Mouse (Mus musculus) macrophage (primary cell): Measurements from ENCODE around the gene Tsr1. TPM values are rescaled to one million over a fixed set of nuclear protein-coding genes. Genes with fewer than 3 reads are reported as not detected.
A peak's percentile ranks its signal among the peaks of the same experiment; 100 is the strongest.

Source experiments
- H3K27ac ChIP-seq: fragments of 350-480 bp; formaldehyde crosslinking; 2 replicates; pipeline ENCODE4 v1.9.0; 2021
- H3K36me3 ChIP-seq: fragments of 350-480 bp; formaldehyde crosslinking; 2 replicates; pipeline ENCODE4 v1.9.0; 2021; ENCODE audit errors: inconsistent target
- H3K4me3 ChIP-seq: fragments of 350-480 bp; formaldehyde crosslinking; 2 replicates; pipeline ENCODE4 v1.9.0; 2021; ENCODE audit errors: inconsistent target
- H3K79me2 ChIP-seq: fragments of 350-480 bp; formaldehyde crosslinking; 2 replicates; pipeline ENCODE4 v1.9.0; 2021; ENCODE audit errors: inconsistent target
- WGBS: methylation state at CpG from one replicate; pipeline ENCODE4 v1.1.7; 2026; ENCODE audit warnings: inconsistent platforms; ENCODE audit not compliant: missing documents; 5-methylcytosine and 5-hydroxymethylcytosine counted together
- polyA plus RNA-seq: library from polyadenylated mRNA; stranded (reverse); fragments of 250-400 nt; gene quantifications from 3 replicates; pipeline ENCODE4 v1.2.4, GENCODE M21; 2018; ENCODE audit warnings: inconsistent platforms

Tsr1 gene
- polyA plus RNA-seq, 1 experiment from 2014 or later, result 21.3 TPM

- Histone ChIP-seq H3K27ac (no peak overlapping the region), H3K79me2 (no peaks in the 10 kb centered on the region), H3K36me3 (no peaks in the 10 kb centered on the region), H3K4me3 (no peak overlapping the region)
- 50% methylated on average over 9 of the region's 9 CpGs for WGBS
Observed at GRCm38 (mm10) chr11:74876801-74877200, 21.1 kb upstream of the Tsr1 start.

- Histone ChIP-seq H3K27ac (no peak overlapping the region), H3K36me3 (no peaks in the 10 kb centered on the region), H3K4me3 (no peak overlapping the region), H3K79me2 (no peaks in the 10 kb centered on the region)
- WGBS, result 91% methylated on average over 9 of the region's 9 CpGs
Observed at GRCm38 (mm10) chr11:74880999-74881398, 16.9 kb upstream of the Tsr1 start.

- no peaks in the 10 kb centered on the region for H3K79me2 ChIP-seq
- H3K4me3 ChIP-seq, result no peak overlapping the region
- no peaks in the 10 kb centered on the region for H3K36me3 ChIP-seq
- WGBS, result 93% methylated on average over 14 of the region's 14 CpGs
- H3K27ac ChIP-seq, result no peak overlapping the region
Observed at GRCm38 (mm10) chr11:74881979-74882378, 15.9 kb upstream of the Tsr1 start.

GRCm38 (mm10) chr11:74883098-74883497 lies 14.8 kb upstream of the Tsr1 start:
- Histone ChIP-seq H3K27ac (no peak overlapping the region), H3K36me3 (no peaks in the 10 kb centered on the region), H3K4me3 (no peak overlapping the region), H3K79me2 (no peaks in the 10 kb centered on the region)
- WGBS, result 98% methylated on average over 10 of the region's 10 CpGs

- no peak overlapping the region for H3K27ac ChIP-seq
- H3K79me2 ChIP-seq, result peaks cover 17% of the 10 kb centered on the region
- 92% methylated on average over 4 of the region's 4 CpGs for WGBS
- H3K4me3 ChIP-seq, result no peak overlapping the region
- H3K36me3 ChIP-seq, result 0 out of 2 replicates have a peak, but pooled peaks cover under 1% of the 10 kb centered on the region
Observed at GRCm38 (mm10) chr11:74894619-74895018, 3.3 kb upstream of the Tsr1 start.

- Histone ChIP-seq H3K4me3 (peak overlapping the region; percentile 14; the same call in 1 of the 2 replicates), H3K36me3 (peaks cover 17% of the 10 kb centered on the region; the same call in 1 of the 2 replicates), H3K27ac (no peak overlapping the region), H3K79me2 (peaks cover 28% of the 10 kb centered on the region)
- 2% methylated on average over 44 of the region's 55 CpGs for WGBS
Observed at GRCm38 (mm10) chr11:74895980-74896900, 1.6 kb upstream of the Tsr1 start.

GRCm38 (mm10) chr11:74896901-74897677 lies 782 bp upstream of the Tsr1 start, which contains the start of gene Sgsm2:
Gene Sgsm2 (minus strand): TSS chr11:74897060.
- under 1% methylated on average over 74 of the region's 74 CpGs for WGBS
- Histone ChIP-seq H3K36me3 (peaks cover 25% of the 10 kb centered on the region; the same call in 1 of the 2 replicates), H3K4me3 (peak within 1 kb of the TSS; percentile 99), H3K27ac (peak within 1 kb of the TSS; percentile 57), H3K79me2 (peaks cover 28% of the 10 kb centered on the region)

GRCm38 (mm10) chr11:74898517-74898827 lies 601 bp downstream of the Tsr1 start:
- Histone ChIP-seq H3K79me2 (peaks cover 28% of the 10 kb centered on the region), H3K4me3 (peak overlapping the region; percentile 99), H3K27ac (peak overlapping the region; percentile 57), H3K36me3 (peaks cover 38% of the 10 kb centered on the region)
- 0% methylated on average over 7 of the region's 7 CpGs for WGBS

GRCm38 (mm10) chr11:74901555-74901954 lies 3.7 kb downstream of the Tsr1 start:
- Histone ChIP-seq H3K36me3 (peaks cover 68% of the 10 kb centered on the region), H3K79me2 (peaks cover 28% of the 10 kb centered on the region), H3K4me3 (no peak overlapping the region), H3K27ac (no peak overlapping the region)
- WGBS, result 77% methylated on average over 6 of the region's 6 CpGs

- peaks cover 28% of the 10 kb centered on the region for H3K79me2 ChIP-seq
- peaks cover 77% of the 10 kb centered on the region for H3K36me3 ChIP-seq
- no peak overlapping the region for H3K27ac ChIP-seq
- no peak overlapping the region for H3K4me3 ChIP-seq
- WGBS, result 86% methylated on average over 4 of the region's 5 CpGs
Observed at GRCm38 (mm10) chr11:74902416-74902815, 4.5 kb downstream of the Tsr1 start.

- H3K4me3 ChIP-seq, result no peak overlapping the region
- 92% methylated on average over 6 of the region's 6 CpGs for WGBS
- H3K79me2 ChIP-seq, result no peaks in the 10 kb centered on the region
- no peak overlapping the region for H3K27ac ChIP-seq
- peaks cover 68% of the 10 kb centered on the region for H3K36me3 ChIP-seq
Observed at GRCm38 (mm10) chr11:74907850-74908249, 10.0 kb downstream of the Tsr1 start.

GRCm38 (mm10) chr11:74908618-74909399 lies 10.9 kb downstream of the Tsr1 start:
- Histone ChIP-seq H3K4me3 (no peak overlapping the region), H3K27ac (no peak overlapping the region), H3K79me2 (no peaks in the 10 kb centered on the region), H3K36me3 (peaks cover 58% of the 10 kb centered on the region)
- 93% methylated on average over 12 of the region's 12 CpGs for WGBS

- 90% methylated on average over 4 of the region's 4 CpGs for WGBS
- Histone ChIP-seq H3K79me2 (no peaks in the 10 kb centered on the region), H3K27ac (no peak overlapping the region), H3K4me3 (no peak overlapping the region), H3K36me3 (peaks cover 46% of the 10 kb centered on the region)
Observed at GRCm38 (mm10) chr11:74909978-74910377, 12.1 kb downstream of the Tsr1 start.

GRCm38 (mm10) chr11:74912492-74912891 lies 14.6 kb downstream of the Tsr1 start:
- Histone ChIP-seq H3K27ac (no peak overlapping the region), H3K4me3 (no peak overlapping the region), H3K36me3 (peaks cover 21% of the 10 kb centered on the region), H3K79me2 (no peaks in the 10 kb centered on the region)
- WGBS, result 100% methylated on average over 3 of the region's 3 CpGs
